Mouse (Mus musculus) cerebellum, postnatal 14 days (tissue): ENCODE data around the gene Lyg1.
"Not testable (repeated sequence)": the region's sequence is repeated elsewhere in the genome, so short reads cannot be mapped to it uniquely, and the experiment has no call there.

Experiments
- DNase-seq, 2 experiments: peaks; one replicate each; pipeline ENCODE4 v3.0.0; 2021; ENCODE audit warnings: mixed read lengths in 2 of 2

Gene Lyg1

DNA sequence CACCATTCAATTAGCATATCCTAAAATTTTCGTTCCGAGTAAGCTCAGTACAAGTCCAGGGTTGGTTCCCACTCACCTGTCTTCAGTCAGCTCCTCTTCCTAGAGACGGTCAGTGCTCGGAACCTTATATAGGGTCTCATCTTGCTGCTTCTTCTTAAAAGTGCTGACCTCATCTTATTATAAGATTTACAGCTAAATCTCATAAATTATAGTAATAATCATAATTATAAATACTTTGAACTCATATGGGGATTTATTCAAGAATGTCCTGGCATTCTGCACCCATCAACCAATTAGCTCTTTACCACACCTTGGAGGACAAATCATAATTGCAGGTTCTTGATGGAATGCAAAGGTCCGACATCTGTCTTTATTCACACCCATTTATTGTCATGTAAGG, at the start of gene Lyg1:
Gene Lyg1 (minus strand): TSS at position 101 of the 400 bp plus-strand sequence.
- DNase-seq, result no peak

GRCm38 (mm10) chr1:38006741-38007140, 49.2 kb upstream of the Lyg1 start:
- DNase-seq, result no peak

GRCm38 (mm10) chr1:38003046-38003445, 45.5 kb upstream of the Lyg1 start:
- DNase-seq, result no peak

DNA sequence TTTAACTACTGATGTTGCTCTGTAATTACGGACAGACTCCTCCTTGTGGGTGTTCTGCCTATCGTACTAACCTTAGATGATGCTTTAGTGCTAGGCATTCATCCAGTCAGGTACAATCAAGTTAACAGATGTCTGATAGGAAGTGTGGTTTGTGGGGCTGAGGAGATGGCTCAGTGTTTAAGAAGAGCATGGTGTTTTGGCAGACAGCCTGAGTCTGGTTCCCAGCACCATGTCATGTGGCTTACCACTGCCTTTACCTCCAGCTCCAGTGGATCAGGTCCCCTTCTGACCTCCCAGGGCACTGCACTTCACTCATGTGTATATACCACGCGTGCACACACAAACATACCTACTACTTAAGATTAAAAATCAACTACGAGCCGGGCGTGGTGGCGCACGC, 44.4 kb upstream of the Lyg1 start:
- no peak for DNase-seq

DNA sequence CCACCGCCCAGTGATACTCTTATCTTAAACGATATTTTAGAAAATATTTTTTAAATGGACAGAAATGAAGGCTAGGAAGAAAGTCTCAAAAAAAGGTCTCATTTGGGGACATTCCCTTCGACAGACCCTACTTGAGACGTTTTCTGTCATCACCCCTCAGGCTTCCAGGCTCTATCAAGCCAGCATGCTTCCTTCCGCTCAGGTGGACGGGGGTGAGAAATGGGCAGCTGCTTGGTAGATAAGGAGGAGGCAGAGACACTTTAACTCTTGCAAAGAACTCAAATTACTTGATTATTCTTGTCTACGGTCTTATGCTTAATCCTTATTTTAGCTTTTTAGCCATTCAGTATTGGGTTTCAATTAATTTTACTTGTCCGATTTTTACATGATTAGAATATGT, 43.3 kb upstream of the Lyg1 start:
- DNase-seq, result no peak

- no peak for DNase-seq
These were observed 42.0 kb upstream of the Lyg1 start for GRCm38 (mm10) chr1:37999552-37999951.

- no peak for DNase-seq
These were observed 41.0 kb upstream of the Lyg1 start for GRCm38 (mm10) chr1:37998371-37999199.

GRCm38 (mm10) chr1:37997867-37998266, 40.3 kb upstream of the Lyg1 start, which contains the start of the genes Txndc9 and Eif5b:
TSS of gene Txndc9 (minus strand) at chr1:37997893.
TSS of gene Eif5b (plus strand) at chr1:37998010.
- peak; percentile 96 for DNase-seq

DNA sequence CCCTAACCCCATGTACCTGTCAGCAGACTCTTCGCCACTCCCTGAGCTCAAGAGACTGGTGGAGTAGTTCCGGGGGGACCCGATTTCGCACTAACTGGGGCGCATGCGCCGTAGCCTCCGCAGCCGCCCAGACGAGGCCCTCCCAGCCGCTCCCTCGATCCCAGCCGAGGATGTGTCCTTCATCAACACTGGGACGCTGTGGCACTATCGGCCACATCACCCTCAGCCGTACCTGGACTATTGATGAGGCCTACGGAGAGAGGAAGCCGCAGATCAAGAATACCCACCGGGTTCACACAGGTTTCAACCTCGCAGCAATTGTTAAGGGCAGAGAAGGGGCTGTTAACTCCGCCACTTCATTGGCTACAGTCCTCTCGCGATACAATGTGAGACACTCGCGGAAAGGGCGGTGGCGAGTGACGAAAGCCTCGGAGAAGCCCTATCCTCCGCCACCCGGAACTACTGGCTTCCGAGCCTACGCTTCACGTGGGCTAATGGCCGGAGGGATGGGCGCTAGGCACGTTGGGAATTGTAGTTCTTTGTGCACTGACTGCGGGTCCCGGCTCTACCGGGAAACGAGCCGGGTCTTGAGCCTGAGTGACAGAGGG, 39.4 kb upstream of the Lyg1 start:
- peak; percentile 96 to 97 for DNase-seq

DNA sequence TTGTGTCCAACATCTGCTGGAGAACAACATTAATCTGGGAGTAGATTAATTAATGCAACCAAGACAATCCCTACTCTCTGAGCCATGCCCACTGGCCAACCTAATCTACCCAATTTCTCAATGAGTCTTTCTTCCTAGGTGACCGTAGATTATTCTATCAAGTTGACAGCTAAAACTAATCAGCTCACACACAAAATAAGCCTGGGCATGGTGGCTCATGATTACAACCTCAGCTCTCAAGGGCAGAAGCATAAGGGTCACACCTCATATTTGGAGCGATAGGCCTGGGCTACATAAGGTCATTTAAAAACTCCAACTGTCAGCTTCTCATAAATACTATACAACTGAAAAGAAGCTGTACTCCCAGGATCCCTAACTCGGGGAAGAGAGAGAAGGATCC, 38.7 kb upstream of the Lyg1 start:
- DNase-seq, result no peak

- DNase-seq, result no peak
These were observed 30.3 kb upstream of the Lyg1 start for GRCm38 (mm10) chr1:37987856-37988255.

- peak; percentile 46 to 72 for DNase-seq
These were observed 28.3 kb upstream of the Lyg1 start for GRCm38 (mm10) chr1:37985764-37986323.

DNA sequence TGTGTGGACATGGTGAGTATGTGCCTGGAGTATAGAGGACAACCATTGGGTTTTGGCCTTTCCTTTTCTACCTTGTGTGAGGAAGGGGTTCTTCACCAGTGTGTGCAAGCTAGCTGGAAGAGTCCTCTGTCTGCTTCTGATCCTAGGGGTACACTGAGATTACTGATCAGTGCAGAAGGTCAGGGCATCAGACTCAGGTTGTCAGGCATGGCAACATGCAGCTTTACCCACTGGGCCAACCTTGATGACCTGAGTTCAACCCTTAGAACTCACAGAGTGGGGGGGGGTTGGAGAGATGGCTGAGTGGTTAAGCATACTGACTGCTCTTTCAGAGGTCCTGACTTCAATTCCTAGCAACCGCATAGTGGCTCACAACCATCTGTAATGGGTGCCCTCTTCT, 26.8 kb upstream of the Lyg1 start:
- DNase-seq, result no peak

DNA sequence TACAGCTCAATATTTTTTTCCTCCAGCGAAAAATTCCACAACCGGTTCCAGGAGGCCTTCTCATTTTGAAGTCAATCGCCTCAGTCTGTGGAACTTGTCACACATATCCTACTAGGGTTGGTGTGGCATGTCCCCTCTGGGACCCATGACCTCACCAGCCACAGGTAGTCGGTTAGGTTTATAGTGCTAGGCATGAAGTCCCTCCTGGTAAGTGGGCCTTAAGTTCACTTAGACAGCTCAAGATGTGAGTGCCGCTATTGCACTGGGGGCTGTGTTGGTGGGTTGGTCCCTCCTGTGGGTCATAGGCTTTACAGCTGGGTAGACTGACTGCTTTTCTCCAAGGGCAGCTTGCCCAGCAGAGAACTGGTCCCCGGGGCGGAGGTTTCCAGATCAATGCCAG, 19.7 kb upstream of the Lyg1 start:
- DNase-seq, result no peak

- DNase-seq, result not testable (repeated sequence)
These were observed 19.1 kb upstream of the Lyg1 start for GRCm38 (mm10) chr1:37976666-37977065.

- DNase-seq, result no peak
These were observed 14.0 kb upstream of the Lyg1 start for GRCm38 (mm10) chr1:37971520-37971919.

DNA sequence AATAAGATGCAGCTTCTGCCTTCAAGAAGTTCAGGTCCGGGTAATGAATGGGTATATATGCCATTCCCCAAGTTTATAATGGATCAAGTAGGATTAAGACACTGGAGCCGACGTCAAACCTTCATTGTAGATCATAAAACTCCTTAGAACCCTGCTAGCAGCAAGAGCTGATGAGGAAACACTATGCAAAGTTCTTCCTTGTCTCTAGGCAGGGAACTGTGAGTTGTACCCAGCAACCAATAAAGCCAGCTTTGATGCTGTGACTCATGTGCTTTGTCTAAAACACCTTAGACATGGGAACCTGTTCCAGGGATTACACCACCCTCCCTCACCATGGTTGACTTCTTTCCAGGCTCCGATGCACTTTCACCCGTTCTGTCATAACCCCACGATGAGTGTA, 11.2 kb upstream of the Lyg1 start:
- DNase-seq, result no peak

- DNase-seq, result no peak
These were observed 8.0 kb upstream of the Lyg1 start for GRCm38 (mm10) chr1:37965571-37965970.

DNA sequence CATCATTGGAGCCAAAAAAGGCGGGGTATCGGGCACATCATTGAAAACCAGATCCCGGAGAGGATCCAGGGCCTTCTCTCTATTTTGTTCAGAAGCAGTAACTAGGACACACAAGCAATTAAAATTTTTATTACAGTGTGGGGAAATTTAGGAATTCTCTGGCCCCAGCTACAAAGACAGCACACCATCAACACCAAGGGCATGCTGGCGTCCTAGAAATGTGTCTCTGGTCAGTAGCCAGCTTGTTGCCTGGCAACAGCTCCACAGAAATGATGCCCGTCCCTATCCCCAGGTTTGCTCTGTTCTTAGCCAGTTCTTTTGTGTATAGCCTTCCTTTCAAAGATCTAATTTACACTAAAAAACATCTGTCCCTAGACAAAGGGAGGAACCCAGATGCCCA, 1.9 kb upstream of the Lyg1 start:
- peak; percentile 72 to 73 for DNase-seq

GRCm38 (mm10) chr1:37958516-37958915, 957 bp upstream of the Lyg1 start:
- DNase-seq, result no peak

DNA sequence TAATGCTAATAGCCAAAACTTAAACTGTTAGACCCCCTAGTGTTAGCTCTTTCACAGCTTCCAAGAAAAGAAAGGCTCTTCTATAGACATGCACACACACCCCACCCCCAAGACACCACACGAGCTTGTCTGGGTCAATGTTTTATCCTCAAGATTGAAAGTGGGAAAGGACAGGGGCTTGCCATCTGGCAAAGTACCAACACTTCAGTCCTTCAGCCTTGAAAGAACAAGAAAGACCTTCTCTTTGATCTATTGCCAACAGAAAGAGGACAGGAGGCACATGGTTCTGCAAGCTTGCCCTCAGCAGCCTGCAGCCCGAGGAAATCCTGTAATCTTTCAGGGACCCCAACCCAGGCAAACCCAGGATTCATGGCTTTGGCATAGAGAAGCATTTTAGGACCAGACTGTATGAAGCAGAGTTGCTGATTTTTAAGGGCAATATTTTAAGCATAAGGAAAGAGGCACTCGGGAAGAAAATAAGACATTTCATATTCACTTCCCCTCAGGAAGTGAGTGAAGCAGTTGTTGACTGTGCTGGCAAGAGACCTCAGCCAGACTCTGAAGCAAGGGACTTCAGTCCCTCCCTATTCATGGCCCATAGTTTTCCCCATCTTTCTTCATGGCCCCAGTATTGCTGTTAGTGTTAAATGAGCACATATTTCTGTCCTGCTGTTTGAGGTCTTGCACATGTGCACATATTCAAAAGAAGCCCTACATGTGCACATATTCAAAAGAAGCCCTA, 698 bp downstream of the Lyg1 start:
- DNase-seq, result no peak

- DNase-seq, result no peak
These were observed 2.3 kb downstream of the Lyg1 start for GRCm38 (mm10) chr1:37955251-37955650.

GRCm38 (mm10) chr1:37954786-37955185, 2.8 kb downstream of the Lyg1 start:
- no peak for DNase-seq
